Mouse (Mus musculus): ENCODE results near the gene Nacc2.

The Nacc2 gene

GRCm38 (mm10) chr2:26048816-26049215 is 74.2 kb downstream of the Nacc2 start:
- DNase-seq, result no peak

GRCm38 (mm10) chr2:26044216-26044615 is 78.8 kb downstream of the Nacc2 start:
- DNase-seq, result no peak

GRCm38 (mm10) chr2:26042603-26043002 is 80.4 kb downstream of the Nacc2 start:
- DNase-seq, result no peak

- DNase-seq, result no peak
Measured at GRCm38 (mm10) chr2:26041163-26041810, 81.7 kb downstream of the Nacc2 start.

- peak; percentile 75 for DNase-seq
Measured at GRCm38 (mm10) chr2:26039951-26040350, 83.1 kb downstream of the Nacc2 start.

GRCm38 (mm10) chr2:26037386-26037785 is 85.6 kb downstream of the Nacc2 start:
- no peak for DNase-seq

- DNase-seq, result no peak
Measured at GRCm38 (mm10) chr2:26034344-26035050, 88.5 kb downstream of the Nacc2 start.

- DNase-seq, result no peak
Measured at GRCm38 (mm10) chr2:26030288-26030687, 92.7 kb downstream of the Nacc2 start.

- DNase-seq, result peak; percentile 43
Measured at GRCm38 (mm10) chr2:26024138-26025075, 98.6 kb downstream of the Nacc2 start.

GRCm38 (mm10) chr2:26022626-26023025 is 100.4 kb downstream of the Nacc2 start:
- DNase-seq, result no peak

- no peak for DNase-seq
Measured at GRCm38 (mm10) chr2:26022258-26022565, 100.8 kb downstream of the Nacc2 start.

- DNase-seq, result peak; percentile 81
Measured at GRCm38 (mm10) chr2:26021561-26022257, 101.3 kb downstream of the Nacc2 start, which contains the start of gene Ubac1. Gene Ubac1, minus strand, starts transcription at chr2:26021747.

- peak; percentile 39 for DNase-seq
Measured at GRCm38 (mm10) chr2:26020714-26021560, 102.1 kb downstream of the Nacc2 start.

GRCm38 (mm10) chr2:26019923-26020322 is 103.1 kb downstream of the Nacc2 start:
- no peak for DNase-seq

GRCm38 (mm10) chr2:26017326-26017725 is 105.7 kb downstream of the Nacc2 start:
- no peak for DNase-seq

- no peak for DNase-seq
Measured at GRCm38 (mm10) chr2:26013674-26014073, 109.3 kb downstream of the Nacc2 start.

- DNase-seq, result no peak
Measured at GRCm38 (mm10) chr2:26011420-26011819, 111.6 kb downstream of the Nacc2 start.

Measured in right cerebral cortex, postnatal 4 days (tissue).